Mouse (Mus musculus): ENCODE measurements around the gene Fndc8.
A peak's percentile ranks its signal among the peaks of the same experiment; 100 is the strongest.
"Not testable (repeated sequence)": the region's sequence is repeated elsewhere in the genome, so short reads cannot be mapped to it uniquely, and the experiment has no call there.

Gene Fndc8

DNA sequence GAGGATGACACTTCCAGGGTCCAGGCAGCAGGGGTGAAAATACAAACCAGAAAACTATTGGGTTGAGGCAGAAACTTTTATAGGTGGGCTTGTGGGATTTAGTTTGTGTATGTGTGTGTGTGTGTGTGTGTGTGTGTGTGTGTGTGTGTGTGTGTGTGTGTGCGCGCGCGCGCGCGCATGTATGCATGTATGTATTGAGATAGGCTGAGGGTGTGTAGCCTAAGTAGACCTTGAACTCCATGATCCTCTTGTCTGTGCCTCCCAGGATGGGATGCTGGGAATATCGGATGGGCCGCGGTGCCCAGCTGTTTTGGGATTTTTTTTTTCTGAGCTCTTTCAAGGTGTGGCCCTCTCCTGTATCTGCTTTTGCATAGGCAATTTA lies 16.7 kb downstream of the Fndc8 start:
- no peak for ATAC-seq (ENCODE audit: insufficient number of reproducible peaks, low FRiP score, low TSS enrichment)

DNA sequence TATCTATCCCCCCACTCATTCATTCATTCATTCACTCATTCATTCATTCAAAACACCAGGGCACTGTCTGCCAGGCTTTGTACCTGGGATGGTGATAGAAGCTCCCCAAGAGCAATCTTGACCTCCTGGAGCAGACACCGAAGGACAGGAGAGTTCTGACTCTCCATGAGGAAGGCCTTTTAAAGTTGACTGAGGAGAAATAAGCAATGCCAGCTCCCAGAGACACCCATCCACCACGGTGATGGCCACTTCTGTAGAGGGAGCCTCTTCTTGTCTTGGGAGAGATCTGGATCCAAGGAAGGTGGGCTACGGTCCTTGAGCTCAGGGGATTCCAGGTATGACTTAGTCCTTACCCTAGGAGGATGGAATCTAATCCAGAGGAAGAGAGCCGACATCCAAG lies 18.3 kb downstream of the Fndc8 start, which contains the start of gene Unc45b:
Unc45b (plus strand) TSS at position 301 of the 400 bp plus-strand sequence.
- no peak for ATAC-seq (ENCODE audit: insufficient number of reproducible peaks, low FRiP score, low TSS enrichment)

DNA sequence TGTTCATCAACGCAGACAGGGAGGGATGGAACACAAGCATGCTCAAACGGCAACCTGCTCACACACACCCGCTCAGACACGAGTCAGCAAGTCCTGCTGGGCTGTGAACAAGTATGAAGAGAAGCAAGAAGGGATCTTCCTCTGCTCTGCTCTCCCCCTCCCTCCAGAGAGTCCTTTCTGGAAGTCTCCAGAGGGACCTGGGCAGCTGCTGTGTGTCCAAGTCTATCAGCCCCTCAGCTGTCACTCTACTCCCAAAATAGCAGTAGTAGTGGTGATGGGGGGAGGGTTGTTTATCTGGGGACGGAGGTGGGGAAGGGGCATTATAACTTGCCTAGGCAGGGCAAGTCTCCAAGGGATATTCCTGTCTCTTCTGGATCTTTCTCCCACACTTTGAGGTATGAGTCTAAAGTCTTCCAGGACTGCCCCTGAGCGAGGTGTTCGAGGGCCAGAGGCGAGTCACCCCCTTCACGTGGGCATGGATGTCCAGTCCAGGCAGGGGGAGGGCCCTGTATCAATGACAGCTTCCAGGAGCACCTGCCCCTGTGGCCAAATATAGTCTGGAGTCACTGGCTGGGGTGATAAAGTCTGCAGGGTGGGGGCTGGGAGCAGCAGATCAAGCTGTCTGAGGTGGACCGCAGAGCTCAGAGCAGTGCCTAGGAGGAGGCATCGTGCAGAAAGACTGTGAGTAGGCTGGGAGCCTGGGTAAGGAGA lies 18.9 kb downstream of the Fndc8 start:
- ATAC-seq (ENCODE audit: insufficient number of reproducible peaks, low FRiP score, low TSS enrichment), result no peak

DNA sequence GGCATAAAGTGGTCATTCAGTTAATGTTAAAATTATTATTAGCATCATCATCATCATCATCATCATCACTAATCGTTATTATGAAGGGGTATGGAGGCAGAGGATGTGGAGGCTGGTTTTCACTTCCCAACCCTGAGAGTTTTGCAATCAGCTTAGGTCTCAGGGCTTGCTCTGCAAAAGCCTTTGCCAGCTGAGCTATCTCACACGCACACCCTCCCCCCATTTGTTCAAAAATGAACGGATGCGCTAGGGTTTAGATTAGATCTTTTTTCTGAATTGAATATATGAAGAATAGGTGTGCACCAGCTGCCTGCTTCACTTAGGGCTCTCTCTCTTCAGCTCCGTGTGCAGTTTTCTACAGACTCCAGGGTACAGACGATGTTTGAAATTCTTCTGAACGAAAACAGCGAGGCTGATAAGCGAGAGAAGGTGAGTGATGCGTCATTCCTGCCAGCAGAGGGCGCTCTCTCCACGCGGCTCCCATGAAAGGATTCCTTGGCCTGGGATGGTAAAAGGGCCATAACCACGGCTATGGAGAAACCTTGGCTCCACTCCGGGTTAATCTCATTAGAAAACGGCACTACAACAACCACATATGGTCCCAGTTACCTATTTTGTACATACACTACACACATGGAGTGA lies 22.9 kb downstream of the Fndc8 start:
- peak; percentile 64; the same call in 1 of the 2 replicates for ATAC-seq (ENCODE audit: insufficient number of reproducible peaks, low FRiP score, low TSS enrichment)

DNA sequence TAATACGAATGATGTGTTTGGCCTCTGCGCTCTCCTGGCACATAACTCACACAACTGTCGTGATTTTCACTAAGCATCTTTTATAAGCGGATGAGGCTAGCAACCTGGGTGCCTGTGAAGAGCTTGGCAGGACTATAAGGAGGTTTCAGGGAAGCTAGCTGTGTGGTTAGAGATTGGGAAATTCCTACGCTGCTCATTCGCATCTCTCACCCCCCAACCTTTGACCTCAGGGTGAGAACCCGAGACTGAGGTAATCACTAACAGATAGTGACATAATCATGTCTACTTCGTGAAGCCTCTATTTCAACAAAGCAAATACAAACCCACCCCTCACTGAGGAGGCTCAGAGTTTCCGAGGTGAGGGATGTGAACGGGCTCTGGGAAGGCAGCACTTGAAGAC lies 28.8 kb downstream of the Fndc8 start:
- no peak for ATAC-seq (ENCODE audit: insufficient number of reproducible peaks, low FRiP score, low TSS enrichment)

DNA sequence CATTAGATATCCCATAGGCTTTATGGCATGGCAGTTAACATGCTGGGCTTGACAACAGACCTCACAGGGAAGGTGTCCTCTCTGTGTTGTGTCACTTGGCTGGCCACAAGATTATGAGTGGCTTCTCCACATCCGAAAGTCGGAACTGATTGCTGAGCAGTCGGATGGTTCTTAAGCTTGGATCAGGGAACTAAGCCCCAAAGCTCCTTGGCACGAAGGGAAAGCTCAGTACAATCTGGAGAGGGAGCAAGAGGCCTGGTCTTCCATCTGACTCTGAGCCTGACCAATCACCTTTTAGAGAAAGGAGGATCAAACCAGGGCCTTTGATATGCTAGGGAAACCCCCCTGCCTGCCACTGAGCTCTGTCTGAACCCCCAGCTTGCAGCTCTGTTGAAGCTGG lies 29.8 kb downstream of the Fndc8 start:
- no peak for ATAC-seq (ENCODE audit: insufficient number of reproducible peaks, low FRiP score, low TSS enrichment)

DNA sequence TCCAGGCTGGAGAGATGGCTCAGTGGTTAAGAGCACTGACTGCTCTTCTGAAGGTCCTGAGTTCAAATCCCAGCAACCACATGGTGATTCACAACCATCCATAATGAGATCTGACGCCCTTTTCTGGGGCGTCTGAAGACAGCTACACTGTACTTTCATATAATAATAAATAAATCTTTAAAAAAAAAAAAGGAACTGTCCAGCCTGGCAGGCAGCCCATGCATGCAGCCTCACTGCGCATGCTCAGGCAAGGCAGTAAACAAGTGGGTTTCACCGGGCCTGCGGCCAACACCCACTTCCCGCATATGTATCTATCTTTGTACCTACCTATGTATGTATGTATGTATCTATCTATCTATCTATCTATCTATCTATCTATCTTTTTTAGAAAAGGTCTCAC lies 32.0 kb downstream of the Fndc8 start:
- ATAC-seq (ENCODE audit: insufficient number of reproducible peaks, low FRiP score, low TSS enrichment), result not testable (repeated sequence)

DNA sequence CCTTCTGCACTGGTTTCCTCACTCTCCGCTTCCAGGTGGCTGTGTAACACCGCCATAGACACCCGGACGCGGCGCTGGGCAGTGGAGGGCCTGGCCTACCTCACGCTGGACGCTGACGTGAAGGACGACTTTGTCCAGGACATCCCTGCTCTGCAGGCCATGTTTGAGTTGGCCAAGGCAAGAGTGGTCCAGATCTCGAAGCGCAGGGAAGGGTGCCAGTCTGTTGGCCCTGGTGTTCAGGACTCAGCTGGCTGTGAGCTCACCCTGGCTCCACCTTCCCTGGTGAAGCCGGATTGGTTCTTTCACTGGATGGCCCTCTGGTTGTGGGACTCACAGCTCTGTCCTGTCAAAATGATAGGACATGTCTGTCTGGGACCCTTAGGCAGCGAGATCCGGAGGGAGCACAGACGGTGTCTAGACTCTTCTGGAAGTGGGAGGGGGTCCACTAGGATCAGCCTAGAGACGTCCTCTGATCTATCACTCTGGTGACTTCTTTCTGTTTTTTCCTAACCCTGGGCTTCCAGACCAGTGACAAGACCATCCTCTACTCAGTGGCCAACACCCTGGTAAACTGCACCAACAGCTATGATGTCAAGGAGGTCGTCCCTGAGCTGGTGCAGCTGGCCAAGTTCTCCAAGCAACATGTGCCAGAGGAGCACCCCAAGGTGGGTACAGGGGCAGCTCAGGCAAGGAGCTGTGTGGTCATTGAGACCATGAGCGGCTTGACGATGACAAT lies 37.1 kb downstream of the Fndc8 start:
- no peak for ATAC-seq (ENCODE audit: insufficient number of reproducible peaks, low FRiP score, low TSS enrichment)

DNA sequence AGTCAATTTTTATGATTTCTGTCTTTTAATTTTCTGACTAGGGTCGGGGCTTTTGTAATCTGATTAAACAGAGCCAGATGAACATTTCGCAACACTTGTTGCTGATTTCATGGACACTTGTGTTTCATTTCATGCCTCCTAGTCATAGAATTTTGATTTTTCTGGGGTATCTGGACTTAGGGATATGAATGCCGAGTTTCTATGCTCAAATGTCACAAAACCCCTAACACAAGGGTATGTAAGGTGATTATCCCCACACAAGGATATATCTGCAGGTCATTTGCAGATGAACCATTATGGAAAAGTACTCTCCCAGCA lies 37.7 kb downstream of the Fndc8 start:
- ATAC-seq (ENCODE audit: insufficient number of reproducible peaks, low FRiP score, low TSS enrichment), result no peak

DNA sequence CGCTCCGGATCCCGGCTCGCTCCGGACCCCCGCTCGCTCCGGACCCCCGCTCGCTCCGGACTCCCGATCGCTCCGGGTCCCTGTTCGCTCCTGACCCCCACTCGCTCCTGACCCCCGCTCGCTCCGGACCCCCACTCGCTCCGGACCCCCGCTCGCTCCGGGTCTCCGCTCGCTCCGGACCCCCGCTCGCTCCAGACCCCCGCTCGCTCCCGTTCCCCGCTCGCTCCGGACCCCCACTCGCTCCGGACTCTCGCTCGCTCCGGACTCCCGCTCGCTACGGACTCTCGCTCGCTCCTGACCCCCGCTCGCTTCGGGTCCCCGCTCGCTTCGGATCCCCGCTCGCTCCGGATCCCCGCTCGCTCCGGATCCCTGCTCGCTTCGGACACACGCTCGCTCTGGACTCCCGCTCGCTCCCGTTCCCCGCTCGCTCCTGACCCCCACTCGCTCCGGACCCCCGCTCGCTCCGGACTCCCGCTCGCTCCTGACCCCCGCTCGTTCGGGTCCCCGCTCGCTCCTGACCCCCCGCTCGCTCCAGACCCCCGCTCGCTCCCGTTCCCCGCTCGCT lies 38.5 kb downstream of the Fndc8 start:
- not testable (repeated sequence) for ATAC-seq (ENCODE audit: insufficient number of reproducible peaks, low FRiP score, low TSS enrichment)

DNA sequence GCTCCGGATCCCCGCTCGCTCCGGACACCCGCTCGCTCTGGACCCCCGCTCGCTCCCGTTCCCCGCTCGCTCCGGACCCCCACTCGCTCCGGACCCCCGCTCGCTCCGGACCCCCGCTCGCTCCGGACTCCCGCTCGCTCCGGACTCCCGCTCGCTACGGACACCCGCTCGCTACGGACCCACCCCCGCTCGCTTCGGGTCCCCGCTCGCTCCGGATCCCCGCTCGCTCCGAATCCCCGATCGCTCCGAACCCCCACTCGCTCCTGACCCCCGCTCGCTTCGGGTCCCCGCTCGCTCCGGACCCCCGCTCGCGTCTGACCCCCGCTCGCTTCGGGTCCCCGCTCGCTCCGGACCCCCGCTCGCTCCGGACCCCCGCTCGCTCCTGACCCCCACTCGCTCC lies 39.2 kb downstream of the Fndc8 start:
- not testable (repeated sequence) for ATAC-seq (ENCODE audit: insufficient number of reproducible peaks, low FRiP score, low TSS enrichment)

DNA sequence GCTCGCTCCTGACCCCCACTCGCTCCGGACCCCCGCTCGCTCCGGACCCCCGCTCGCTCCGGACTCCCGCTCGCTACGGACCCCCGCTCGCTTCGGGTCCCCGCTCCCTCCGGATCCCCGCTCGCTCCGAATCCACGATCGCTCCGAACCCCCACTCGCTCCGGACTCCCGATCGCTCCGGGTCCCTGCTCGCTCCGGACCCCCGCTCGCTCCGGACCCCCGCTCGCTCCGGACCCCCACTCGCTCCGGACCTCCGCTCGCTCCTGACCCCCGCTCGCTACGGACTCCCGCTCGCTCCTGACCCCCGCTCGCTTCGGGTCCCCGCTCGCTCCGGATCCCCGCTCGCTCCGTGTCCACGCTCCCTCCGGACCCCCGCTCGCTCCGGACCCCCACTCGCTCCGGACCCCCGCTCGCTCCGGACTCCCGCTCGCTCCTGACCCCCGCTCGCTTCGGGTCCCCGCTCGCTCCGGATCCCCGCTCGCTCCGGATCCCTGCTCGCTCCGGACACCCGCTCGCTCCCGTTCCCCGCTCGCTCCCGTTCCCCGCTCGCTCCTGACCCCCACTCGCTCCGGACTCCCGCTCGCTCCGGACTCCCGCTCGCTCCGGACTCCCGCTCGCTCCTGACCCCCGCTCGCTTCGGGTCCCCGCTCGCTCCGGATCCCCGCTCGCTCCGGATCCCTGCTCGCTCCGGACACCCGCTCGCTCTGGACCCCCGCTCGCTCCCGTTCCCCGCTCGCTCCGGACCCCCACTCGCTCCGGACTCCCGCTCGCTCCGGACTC lies 39.9 kb downstream of the Fndc8 start:
- ATAC-seq (ENCODE audit: insufficient number of reproducible peaks, low FRiP score, low TSS enrichment), result not testable (repeated sequence)

DNA sequence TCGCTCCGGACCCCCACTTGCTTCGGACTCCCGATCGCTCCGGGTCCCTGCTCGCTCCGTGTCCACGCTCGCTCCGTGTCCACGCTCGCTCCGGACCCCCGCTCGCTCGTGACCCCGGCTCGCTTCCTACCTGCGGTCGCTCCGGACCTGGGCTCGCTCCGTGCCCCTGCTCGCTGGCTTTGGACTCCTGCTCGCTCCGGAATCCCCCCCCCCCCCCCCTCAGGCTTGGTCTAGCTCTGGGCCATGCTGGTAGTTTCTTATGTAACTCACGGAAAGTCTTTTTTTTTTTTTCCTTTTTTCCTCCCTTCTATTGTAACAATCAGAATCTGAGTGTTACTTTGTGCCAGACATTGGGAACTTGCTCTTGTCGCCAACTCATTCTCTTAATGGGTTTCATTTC lies 41.3 kb downstream of the Fndc8 start:
- no peak for ATAC-seq (ENCODE audit: insufficient number of reproducible peaks, low FRiP score, low TSS enrichment)

DNA sequence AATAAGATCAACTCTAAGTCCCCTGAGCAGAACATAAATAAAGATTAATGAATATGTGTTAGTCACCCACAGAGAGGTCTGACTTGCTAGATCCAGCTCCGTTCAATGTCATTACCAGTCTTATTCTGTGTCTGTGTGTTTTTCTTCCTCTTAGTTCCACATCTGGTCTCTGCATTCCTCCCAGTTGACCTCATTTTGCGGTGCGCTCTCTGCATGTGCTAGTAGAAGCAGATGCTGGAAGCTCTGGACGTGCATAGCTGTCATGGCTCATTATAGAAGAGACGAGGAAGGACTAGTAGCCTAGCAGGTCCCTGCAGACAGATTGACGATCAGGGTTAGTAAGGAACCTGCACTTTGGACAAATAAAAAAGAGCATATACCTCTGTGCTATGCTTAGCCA lies 51.4 kb downstream of the Fndc8 start:
- no peak for ATAC-seq (ENCODE audit: insufficient number of reproducible peaks, low FRiP score, low TSS enrichment)

DNA sequence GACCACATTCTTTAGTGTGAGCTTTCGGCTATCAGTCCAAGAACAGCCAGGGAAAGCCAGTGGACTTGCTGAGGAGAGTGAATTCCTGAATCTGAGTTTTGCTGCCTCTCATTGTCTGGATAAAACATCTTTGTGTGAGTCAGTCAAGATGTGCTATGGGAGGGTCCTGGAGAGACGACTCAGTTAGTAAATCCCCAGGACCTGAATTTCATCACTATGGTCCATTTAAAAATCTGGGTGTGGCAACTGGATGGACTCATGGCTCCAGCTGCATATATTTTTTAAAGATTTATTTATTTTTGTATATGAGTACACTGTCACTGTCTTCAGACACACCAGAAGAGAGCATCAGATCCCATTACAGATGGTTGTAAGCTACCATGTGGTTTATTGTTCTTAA lies 53.7 kb downstream of the Fndc8 start:
- no peak for ATAC-seq (ENCODE audit: insufficient number of reproducible peaks, low FRiP score, low TSS enrichment)

DNA sequence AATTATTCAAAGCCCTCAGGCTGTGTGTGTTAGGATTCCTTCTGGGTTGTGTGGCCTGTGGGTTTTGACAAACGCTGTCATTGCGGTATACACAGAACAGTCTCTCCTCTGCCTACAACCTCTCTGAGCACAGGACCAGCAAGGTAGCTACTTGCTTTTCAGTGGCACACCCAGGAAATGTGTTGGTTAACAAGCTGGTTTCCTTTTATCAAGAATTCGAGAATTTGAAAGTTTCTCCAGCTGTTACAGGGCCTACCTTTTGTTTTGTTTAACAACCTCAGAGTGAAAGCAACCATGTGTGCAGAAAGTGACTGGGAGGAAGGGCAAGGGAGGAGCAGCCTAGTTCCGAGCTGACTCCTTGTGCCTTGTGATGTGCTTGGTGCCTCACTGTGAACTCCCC lies 55.5 kb downstream of the Fndc8 start:
- no peak for ATAC-seq (ENCODE audit: insufficient number of reproducible peaks, low FRiP score, low TSS enrichment)

DNA sequence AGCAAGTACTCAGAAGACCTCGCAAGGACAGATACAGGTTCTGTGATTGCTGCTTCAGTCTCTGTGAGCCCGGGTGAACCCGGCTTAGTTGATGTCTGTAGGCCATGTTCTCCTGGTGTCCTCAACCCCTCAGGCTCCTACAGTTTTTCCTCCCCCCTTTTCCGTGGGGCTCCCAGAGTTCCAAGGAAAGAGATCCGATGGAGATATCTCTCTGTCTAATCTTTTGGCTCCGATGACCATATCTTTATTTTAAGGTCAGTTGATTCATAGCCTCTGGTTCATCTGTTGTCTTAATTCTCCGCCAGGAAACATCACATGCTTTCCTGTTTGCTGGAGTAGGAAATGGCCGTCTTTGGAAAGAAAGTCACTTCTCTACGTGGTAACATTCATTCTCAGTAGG lies 57.1 kb downstream of the Fndc8 start:
- ATAC-seq (ENCODE audit: insufficient number of reproducible peaks, low FRiP score, low TSS enrichment), result no peak
